Mouse (Mus musculus) layer of hippocampus, adult 8-10 months (tissue): ENCODE measurements around the gene Mbtps2. TPM values are rescaled to one million over a fixed set of nuclear protein-coding genes. Genes with fewer than 3 reads are reported as not detected.

ENCODE experiments used
- DNase-seq, 2 experiments: peaks; one replicate each; pipeline ENCODE4 v3.0.0; 2022; ENCODE audit warnings: low spot score in 2 of 2
- total RNA-seq, 4 experiments: library from RNA; stranded (reverse); gene quantifications; 2 replicates each; pipeline ENCODE4 v1.2.4; 2022

Mbtps2 gene
- total RNA-seq = 10 to 100 TPM; 31.0 to 38.8 (median 33.0) TPM

GRCm38 (mm10) chrX:157598186-157598996 lies at the start of gene Mbtps2:
TSS of gene Mbtps2 (minus strand) at chrX:157598715.
- DNase-seq = peak; percentile 20 to 47

- DNase-seq = no peak
Measured at GRCm38 (mm10) chrX:157646399-157646798, 47.9 kb upstream of the Mbtps2 start.

GRCm38 (mm10) chrX:157644700-157645099 lies 46.2 kb upstream of the Mbtps2 start:
- no peak for DNase-seq

- peak; percentile 5 to 27 for DNase-seq
Measured at GRCm38 (mm10) chrX:157644300-157644699, 45.8 kb upstream of the Mbtps2 start.

- DNase-seq = no peak
Measured at GRCm38 (mm10) chrX:157642856-157643255, 44.3 kb upstream of the Mbtps2 start.

- no peak for DNase-seq
Measured at GRCm38 (mm10) chrX:157637253-157637652, 38.7 kb upstream of the Mbtps2 start.

GRCm38 (mm10) chrX:157633676-157634414 lies 35.3 kb upstream of the Mbtps2 start:
- DNase-seq = no peak

- DNase-seq = no peak
Measured at GRCm38 (mm10) chrX:157630341-157630740, 31.8 kb upstream of the Mbtps2 start.

- DNase-seq = peak in 1 of 2 experiments; percentile 9
Measured at GRCm38 (mm10) chrX:157612894-157613293, 14.4 kb upstream of the Mbtps2 start.

GRCm38 (mm10) chrX:157601450-157601849 lies 2.9 kb upstream of the Mbtps2 start:
- DNase-seq = peak in 1 of 2 experiments; percentile 15

- peak in 1 of 2 experiments; percentile 3 for DNase-seq
Measured at GRCm38 (mm10) chrX:157597585-157598185, 830 bp downstream of the Mbtps2 start.

GRCm38 (mm10) chrX:157596802-157597201 lies 1.7 kb downstream of the Mbtps2 start:
- DNase-seq = no peak

- DNase-seq = no peak
Measured at GRCm38 (mm10) chrX:157595927-157596326, 2.6 kb downstream of the Mbtps2 start.

GRCm38 (mm10) chrX:157594606-157595005 lies 3.9 kb downstream of the Mbtps2 start:
- no peak for DNase-seq

GRCm38 (mm10) chrX:157587001-157587400 lies 11.5 kb downstream of the Mbtps2 start:
- DNase-seq = no peak

GRCm38 (mm10) chrX:157586397-157586796 lies 12.1 kb downstream of the Mbtps2 start:
- peak in 1 of 2 experiments; percentile 7 for DNase-seq

GRCm38 (mm10) chrX:157579108-157579614 lies 19.4 kb downstream of the Mbtps2 start:
- no peak for DNase-seq

- DNase-seq = no peak
Measured at GRCm38 (mm10) chrX:157574683-157575082, 23.8 kb downstream of the Mbtps2 start.

- no peak for DNase-seq
Measured at GRCm38 (mm10) chrX:157568840-157569239, 29.7 kb downstream of the Mbtps2 start, which contains the start of gene Yy2. TSS of gene Yy2 (minus strand) at chrX:157568985.

GRCm38 (mm10) chrX:157563794-157564193 lies 34.7 kb downstream of the Mbtps2 start:
- no peak for DNase-seq

- no peak for DNase-seq
Measured at GRCm38 (mm10) chrX:157547082-157547481, 51.4 kb downstream of the Mbtps2 start.

GRCm38 (mm10) chrX:157506400-157506799 lies 92.1 kb downstream of the Mbtps2 start:
- DNase-seq = no peak
